Mouse (Mus musculus): ENCODE measurements around the gene Srrm1. TPM values are rescaled to one million over a fixed set of nuclear protein-coding genes. Genes with fewer than 3 reads are reported as not detected.

Srrm1 gene
- polyA plus RNA-seq, 2 experiments = 176 to 197 TPM

GRCm38 (mm10) chr4:135313111-135313691, 39.9 kb downstream of the Srrm1 start:
- Histone ChIP-seq H3K4me2 (replicated peaks; ENCODE audit: low read depth, low read length, severe bottlenecking) (no peak overlapping the region), H3K9ac (ENCODE audit: low read depth, low read length, severe bottlenecking) (no peak overlapping the region), H3K27me3 (ENCODE audit: control insufficient read depth, insufficient read depth, low read length) (0 out of 2 replicates have a peak, but pooled peaks cover 3% of the 10 kb centered on the region), H3K9me3 (ENCODE audit: control insufficient read depth, low read length) (peaks cover 4% of the 10 kb centered on the region; the same call in 1 of the 2 replicates), H3K4me1 (ENCODE audit: control insufficient read depth, insufficient read depth, low read length) (peaks cover 12% of the 10 kb centered on the region), H3K36me3 (ENCODE audit: control insufficient read depth, insufficient read depth, low read length) (peaks cover 32% of the 10 kb centered on the region), H3K27ac (replicated peaks; ENCODE audit: low read depth, low read length) (no peak overlapping the region; the same call in 1 of the 2 replicates), H3K4me3 (replicated peaks; ENCODE audit: low read length) (no peak overlapping the region)
- ATAC-seq (ENCODE audit: low FRiP score, low read depth) (no peak), DNase-seq (ENCODE audit: low spot score) (no peak)
- no peak for TF ChIP-seq POLR2A (IDR thresholded peaks at IDR 0.05; ENCODE audit: borderline replicate concordance, extremely low read depth, insufficient read depth, insufficient read length)
- 48% methylated on average over 17 of the region's 17 CpGs for WGBS

DNA sequence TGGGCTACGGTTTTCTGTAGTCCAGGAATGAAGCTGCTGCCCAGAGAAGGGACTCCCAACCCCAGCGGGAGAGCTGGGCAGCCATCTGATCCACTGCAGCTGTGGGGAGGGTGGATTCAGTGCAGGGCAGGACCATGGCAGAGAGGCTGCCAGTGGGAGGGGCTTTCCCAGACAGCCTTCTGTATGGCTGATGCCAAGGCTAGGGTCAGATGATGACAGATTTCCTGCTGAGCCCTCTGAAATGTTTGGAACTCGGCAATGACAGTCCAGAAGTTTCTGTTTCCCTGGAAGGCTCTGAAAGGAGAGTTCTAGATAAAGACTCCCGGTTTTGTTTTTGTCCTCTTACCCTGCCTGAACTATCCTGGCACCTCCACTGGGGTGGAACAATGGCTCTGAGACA, 40.4 kb downstream of the Srrm1 start:
- 47% methylated on average over 4 of the region's 4 CpGs for WGBS
- Histone ChIP-seq H3K36me3 (ENCODE audit: control insufficient read depth, insufficient read depth, low read length) (peaks cover 30% of the 10 kb centered on the region), H3K27ac (replicated peaks; ENCODE audit: low read depth, low read length) (no peak overlapping the region; the same call in 1 of the 2 replicates), H3K4me3 (replicated peaks; ENCODE audit: low read length) (no peak overlapping the region), H3K4me1 (ENCODE audit: control insufficient read depth, insufficient read depth, low read length) (peaks cover 12% of the 10 kb centered on the region), H3K9ac (ENCODE audit: low read depth, low read length, severe bottlenecking) (no peak overlapping the region), H3K4me2 (replicated peaks; ENCODE audit: low read depth, low read length, severe bottlenecking) (no peak overlapping the region), H3K27me3 (ENCODE audit: control insufficient read depth, insufficient read depth, low read length) (0 out of 2 replicates have a peak, but pooled peaks cover 3% of the 10 kb centered on the region), H3K9me3 (ENCODE audit: control insufficient read depth, low read length) (peaks cover 4% of the 10 kb centered on the region; the same call in 1 of the 2 replicates)
- DNase-seq (ENCODE audit: low spot score) (peak; percentile 25), ATAC-seq (ENCODE audit: low FRiP score, low read depth) (peak; percentile 36; the same call in 1 of the 2 replicates)
- TF ChIP-seq POLR2A (IDR thresholded peaks at IDR 0.05; ENCODE audit: borderline replicate concordance, extremely low read depth, insufficient read depth, insufficient read length) = no peak

DNA sequence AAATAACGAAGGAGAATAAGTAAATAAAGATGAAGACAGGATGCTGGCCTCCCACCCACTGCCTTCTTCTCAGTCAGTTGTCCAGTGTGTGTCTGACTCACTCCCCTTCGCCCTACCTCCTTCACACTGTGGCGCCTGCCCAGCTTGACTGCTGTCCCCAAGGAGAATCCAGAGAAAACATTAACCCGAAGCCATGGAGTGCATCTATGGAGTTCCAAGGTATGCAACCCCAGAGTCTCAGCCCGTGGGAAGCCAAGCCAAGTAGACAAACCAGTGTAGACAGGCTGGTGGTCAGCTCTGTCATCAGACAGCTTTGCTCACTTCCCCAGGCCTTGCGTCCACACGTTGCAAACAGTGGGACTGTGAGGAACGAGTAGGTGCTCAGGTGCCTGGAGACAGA, 42.8 kb downstream of the Srrm1 start:
- DNase-seq (ENCODE audit: low spot score) = no peak
- Histone ChIP-seq H3K4me3 (replicated peaks; ENCODE audit: low read length) (no peak overlapping the region), H3K9ac (ENCODE audit: low read depth, low read length, severe bottlenecking) (no peak overlapping the region), H3K27me3 (ENCODE audit: control insufficient read depth, insufficient read depth, low read length) (0 out of 2 replicates have a peak, but pooled peaks cover 3% of the 10 kb centered on the region), H3K36me3 (ENCODE audit: control insufficient read depth, insufficient read depth, low read length) (peaks cover 7% of the 10 kb centered on the region), H3K4me1 (ENCODE audit: control insufficient read depth, insufficient read depth, low read length) (peaks cover 20% of the 10 kb centered on the region), H3K9me3 (ENCODE audit: control insufficient read depth, low read length) (peaks cover 4% of the 10 kb centered on the region; the same call in 1 of the 2 replicates), H3K4me2 (replicated peaks; ENCODE audit: low read depth, low read length, severe bottlenecking) (no peak overlapping the region), H3K27ac (replicated peaks; ENCODE audit: low read depth, low read length) (no peak overlapping the region)
- TF ChIP-seq POLR2A (IDR thresholded peaks at IDR 0.05; ENCODE audit: borderline replicate concordance, extremely low read depth, insufficient read depth, insufficient read length) = no peak
- ATAC-seq (ENCODE audit: low FRiP score, low read depth) = no peak
- WGBS = 81% methylated on average over 8 of the region's 8 CpGs

DNA sequence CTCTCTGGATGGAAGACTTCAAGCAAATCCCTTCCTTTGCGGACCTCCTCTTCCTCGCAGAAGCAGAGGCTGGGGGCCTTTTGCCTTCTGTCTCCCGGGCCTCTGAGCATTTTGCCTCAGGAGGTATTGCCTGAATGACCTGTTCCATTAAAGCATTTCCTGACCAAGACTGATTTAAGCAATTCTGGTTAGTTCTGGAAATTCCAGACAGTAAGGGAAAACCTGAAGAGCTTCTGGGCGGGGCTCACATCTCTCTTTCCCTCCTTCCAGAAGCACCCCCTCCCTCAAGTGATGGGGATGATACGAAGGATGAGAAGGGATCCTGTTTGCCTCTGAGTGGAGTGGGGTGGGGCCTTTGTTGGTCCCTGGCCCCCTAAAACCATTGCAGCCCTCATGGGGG, 43.4 kb downstream of the Srrm1 start:
- DNase-seq (ENCODE audit: low spot score) = no peak
- 60% methylated on average over 5 of the region's 5 CpGs for WGBS
- TF ChIP-seq POLR2A (IDR thresholded peaks at IDR 0.05; ENCODE audit: borderline replicate concordance, extremely low read depth, insufficient read depth, insufficient read length) = no peak
- Histone ChIP-seq H3K4me3 (replicated peaks; ENCODE audit: low read length) (no peak overlapping the region), H3K27ac (replicated peaks; ENCODE audit: low read depth, low read length) (no peak overlapping the region), H3K36me3 (ENCODE audit: control insufficient read depth, insufficient read depth, low read length) (peaks cover 1% of the 10 kb centered on the region; the same call in 1 of the 2 replicates), H3K9ac (ENCODE audit: low read depth, low read length, severe bottlenecking) (no peak overlapping the region), H3K27me3 (ENCODE audit: control insufficient read depth, insufficient read depth, low read length) (0 out of 2 replicates have a peak, but pooled peaks cover 3% of the 10 kb centered on the region), H3K4me2 (replicated peaks; ENCODE audit: low read depth, low read length, severe bottlenecking) (no peak overlapping the region), H3K9me3 (ENCODE audit: control insufficient read depth, low read length) (no peaks in the 10 kb centered on the region), H3K4me1 (ENCODE audit: control insufficient read depth, insufficient read depth, low read length) (peaks cover 20% of the 10 kb centered on the region)
- ATAC-seq (ENCODE audit: low FRiP score, low read depth) = no peak

DNA sequence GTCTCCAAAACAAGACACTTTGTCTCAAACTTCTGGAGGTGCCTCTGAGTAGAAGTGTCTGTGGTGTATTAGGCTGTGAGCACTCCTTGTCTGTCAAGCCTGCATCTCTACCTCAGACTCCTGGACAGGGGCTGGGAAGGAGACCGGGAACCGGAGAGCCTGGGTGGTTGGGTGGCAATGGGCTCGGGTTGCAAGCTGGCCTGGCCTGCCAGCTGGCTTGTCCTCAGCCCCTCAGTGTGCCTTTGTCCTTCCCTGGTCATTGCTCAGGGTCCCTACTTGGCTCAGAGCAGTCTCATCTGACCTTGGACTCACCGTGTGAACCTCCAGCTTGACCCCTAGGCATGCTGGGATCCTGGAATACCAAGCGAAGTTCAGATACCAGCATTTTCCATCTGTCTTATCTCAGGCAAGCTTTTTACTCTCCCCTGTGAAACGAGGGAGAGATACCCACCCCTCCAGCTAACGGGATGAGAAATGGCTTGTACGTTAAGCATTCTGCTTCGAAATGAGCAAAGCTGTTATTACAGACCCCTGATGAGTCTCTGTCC, 43.9 kb downstream of the Srrm1 start:
- DNase-seq (ENCODE audit: low spot score) = no peak
- no peak overlapping the region for H3K9ac ChIP-seq (ENCODE audit: low read depth, low read length, severe bottlenecking)
- H3K36me3 ChIP-seq (ENCODE audit: control insufficient read depth, insufficient read depth, low read length) = no peaks in the 10 kb centered on the region; the same call in 1 of the 2 replicates
- no peaks in the 10 kb centered on the region for H3K9me3 ChIP-seq (ENCODE audit: control insufficient read depth, low read length)
- H3K27ac ChIP-seq (replicated peaks; ENCODE audit: low read depth, low read length) = no peak overlapping the region
- H3K27me3 ChIP-seq (ENCODE audit: control insufficient read depth, insufficient read depth, low read length) = 0 out of 2 replicates have a peak, but pooled peaks cover 3% of the 10 kb centered on the region
- no peak overlapping the region for H3K4me3 ChIP-seq (replicated peaks; ENCODE audit: low read length)
- H3K4me1 ChIP-seq (ENCODE audit: control insufficient read depth, insufficient read depth, low read length) = peaks cover 20% of the 10 kb centered on the region
- no peak overlapping the region for H3K4me2 ChIP-seq (replicated peaks; ENCODE audit: low read depth, low read length, severe bottlenecking)
- TF ChIP-seq POLR2A (IDR thresholded peaks at IDR 0.05; ENCODE audit: borderline replicate concordance, extremely low read depth, insufficient read depth, insufficient read length) = no peak
- WGBS = 47% methylated on average over 9 of the region's 9 CpGs
- ATAC-seq (ENCODE audit: low FRiP score, low read depth) = no peak

All from limb, embryonic 14.5 days (tissue).